8 mouse cellular contexts compared by ENCODE assay signal in genomic region chr4:136833619-136834351, GRCm38 (mm10). TPM values are rescaled to one million over a fixed set of nuclear protein-coding genes. Genes with fewer than 3 reads are reported as not detected.
DNase-seq lines count a peak whose midpoint lies in the region; ATAC-seq lines count a peak whose summit lies in the region.

No protein-coding gene starts in this region.

- H3K9ac ChIP-seq in midbrain, embryonic 16.5 days (ENCODE audit: low read depth, low read length) = peak overlapping the region; percentile 95

- H3K4me3 ChIP-seq in hindbrain, embryonic 10.5 days = peak overlapping the region; percentile 98
- H3K4me3 ChIP-seq in midbrain, embryonic 16.5 days (ENCODE audit: low read depth, low read length) = peak overlapping the region; percentile 86

- peak overlapping the region; percentile 97 for H3K4me2 ChIP-seq in midbrain, embryonic 16.5 days (ENCODE audit: low read length)

- H3K4me1 ChIP-seq in hindbrain, embryonic 10.5 days (replicated peaks) = peaks cover 94% of the 10 kb centered on the region
- peaks cover 66% of the 10 kb centered on the region for H3K4me1 ChIP-seq in midbrain, embryonic 16.5 days (ENCODE audit: control insufficient read depth, insufficient read depth, low read length)

- no peak for ATAC-seq in midbrain, embryonic 16.5 days

- no peaks in the 10 kb centered on the region for H3K9me3 ChIP-seq in hindbrain, embryonic 10.5 days
- no peaks in the 10 kb centered on the region for H3K9me3 ChIP-seq in midbrain, embryonic 16.5 days (replicated peaks; ENCODE audit: control insufficient read depth, low read length, poor library complexity, severe bottlenecking)

- H3K36me3 ChIP-seq in hindbrain, embryonic 10.5 days = no peaks in the 10 kb centered on the region
- H3K36me3 ChIP-seq in midbrain, embryonic 16.5 days (ENCODE audit: control insufficient read depth, insufficient read depth, low read length) = no peaks in the 10 kb centered on the region

- peaks cover 26% of the 10 kb centered on the region for H3K27me3 ChIP-seq in hindbrain, embryonic 10.5 days (ENCODE audit: insufficient read depth, poor library complexity, severe bottlenecking)
- H3K27me3 ChIP-seq in midbrain, embryonic 16.5 days (ENCODE audit: control insufficient read depth, insufficient read depth, low read depth, low read length) = no peaks in the 10 kb centered on the region

- H3K27ac ChIP-seq in hindbrain, embryonic 10.5 days = peak overlapping the region; percentile 99
- H3K27ac ChIP-seq in midbrain, embryonic 16.5 days (ENCODE audit: low read length) = no peak overlapping the region

- 76% methylated on average over 21 of the region's 21 CpGs for WGBS in hindbrain, embryonic 10.5 days
- WGBS in midbrain, embryonic 16.5 days = 32% methylated on average over 21 of the region's 21 CpGs

- peak; percentile 21 for DNase-seq in kidney, postnatal 10 days
- no peak for DNase-seq in kidney, postnatal 4 days
- DNase-seq in cerebellum, postnatal 10 days = peak; percentile 58 to 67
- DNase-seq in hindbrain, embryonic 10.5 days (ENCODE audit: low spot score) = no peak
- DNase-seq in ovary, adult 18-20 months (ENCODE audit: low spot score) = no peak
- DNase-seq in MN1 (ENCODE audit: low spot score) = no peak
- no peak for DNase-seq in adrenal gland, postnatal 14 days

RNA-seq across cellular contexts. Expression of gene Ephb2, which starts 2.0 kb away (rescaled TPM):
- 13.4 and 21.5 TPM in 2 replicates for polyA plus RNA-seq in hindbrain, embryonic 10.5 days (2016; fragmentation: Nextera tagmentation; extraction: Ambion mirVana)
- polyA plus RNA-seq in midbrain, embryonic 16.5 days (2015; fragmentation: Nextera tagmentation; extraction: Ambion mirVana) = 13.1 and 17.5 TPM in 2 replicates
- 10.3 and 11.3 TPM in 2 replicates for total RNA-seq in adrenal gland, postnatal 14 days (2021)

RNA-seq across cellular contexts. Expression of gene C1qb, which starts 52.2 kb away (rescaled TPM):
- polyA plus RNA-seq in hindbrain, embryonic 10.5 days (2016; fragmentation: Nextera tagmentation; extraction: Ambion mirVana) = 23.4 and 38.4 TPM in 2 replicates
- polyA plus RNA-seq in midbrain, embryonic 16.5 days (2015; fragmentation: Nextera tagmentation; extraction: Ambion mirVana) = 29.3 and 40.8 TPM in 2 replicates
- total RNA-seq in adrenal gland, postnatal 14 days (2021) = 28.1 and 31.7 TPM in 2 replicates

RNA-seq across cellular contexts. Expression of gene C1qc, which starts 59.1 kb away (rescaled TPM):
- 7.5 and 18.5 TPM in 2 replicates for polyA plus RNA-seq in hindbrain, embryonic 10.5 days (2016; fragmentation: Nextera tagmentation; extraction: Ambion mirVana)
- polyA plus RNA-seq in midbrain, embryonic 16.5 days (2015; fragmentation: Nextera tagmentation; extraction: Ambion mirVana) = 13.9 and 20.8 TPM in 2 replicates
- 23.6 and 28.0 TPM in 2 replicates for total RNA-seq in adrenal gland, postnatal 14 days (2021)

Comparison
In these comparisons a context has a peak if more than half of its experiments do, and no peak if none do; other contexts are left out.
1. DNase-seq: peak in kidney, postnatal 10 days (single experiment) and cerebellum, postnatal 10 days (2 of 2); none in kidney, postnatal 4 days (0 of 2), hindbrain, embryonic 10.5 days (single experiment), ovary, adult 18-20 months (single experiment), MN1 (single experiment) and adrenal gland, postnatal 14 days (single experiment).